Mouse (Mus musculus) neural tube, embryonic 13.5 days (tissue): ENCODE data around the gene Efna5. TPM values are rescaled to one million over a fixed set of nuclear protein-coding genes. Genes with fewer than 3 reads are reported as not detected.

Experiments
- ATAC-seq: fragments of 200-750 bp; cut with Nextera tagmentation; 2 replicates; pipeline ENCODE4 v1.8.0; 2017; ENCODE audit warnings: low read depth, mild to moderate bottlenecking, moderate TSS enrichment, moderate library complexity
- H3K27ac ChIP-seq: fragments of 300-500 bp; sonication (generic); replicated peaks from 2 replicates; pipeline ENCODE4 v1.5.1; 2015; ENCODE audit warnings: moderate library complexity, mild to moderate bottlenecking, inconsistent platforms
- H3K27me3 ChIP-seq: fragments of 300-500 bp; sonication (generic); 2 replicates; pipeline ENCODE4 v1.6.1; 2015; ENCODE audit warnings: mild to moderate bottlenecking, inconsistent platforms
- H3K36me3 ChIP-seq: fragments of 300-500 bp; sonication (generic); 2 replicates; pipeline ENCODE4 v1.6.1; 2015; ENCODE audit warnings: mild to moderate bottlenecking, inconsistent platforms
- H3K4me1 ChIP-seq: fragments of 300-500 bp; sonication (generic); replicated peaks from 2 replicates; pipeline ENCODE4 v1.6.1; 2015; ENCODE audit warnings: inconsistent platforms
- H3K4me2 ChIP-seq: fragments of 300-500 bp; sonication (generic); 2 replicates; pipeline ENCODE4 v1.6.1; 2015; ENCODE audit warnings: inconsistent platforms, mild to moderate bottlenecking, moderate library complexity
- H3K4me3 ChIP-seq: fragments of 300-500 bp; sonication (generic); 2 replicates; pipeline ENCODE4 v1.5.1; 2015; ENCODE audit warnings: mild to moderate bottlenecking, inconsistent platforms
- H3K9ac ChIP-seq: fragments of 300-500 bp; sonication (generic); 2 replicates; pipeline ENCODE4 v1.6.1; 2015; ENCODE audit warnings: moderate library complexity, mild to moderate bottlenecking, inconsistent platforms
- H3K9me3 ChIP-seq: fragments of 300-500 bp; sonication (generic); 2 replicates; pipeline ENCODE4 v1.6.1; 2016; ENCODE audit warnings: inconsistent platforms
- WGBS: fragments of 180-500 bp; shearing (Covaris S2); methylation state at CpG from one replicate; pipeline ENCODE4 v1.1.7; 2015; 5-methylcytosine and 5-hydroxymethylcytosine counted together
- polyA plus RNA-seq: library from polyadenylated mRNA; unstranded; fragments of >200 nt; fragmentation: Nextera tagmentation; extraction: Ambion mirVana; gene quantifications from 2 replicates; pipeline ENCODE4 v1.2.1, GENCODE M21; 2015

The Efna5 gene
- polyA plus RNA-seq, 1 experiment from 2014 or later, result 59.0 TPM

DNA sequence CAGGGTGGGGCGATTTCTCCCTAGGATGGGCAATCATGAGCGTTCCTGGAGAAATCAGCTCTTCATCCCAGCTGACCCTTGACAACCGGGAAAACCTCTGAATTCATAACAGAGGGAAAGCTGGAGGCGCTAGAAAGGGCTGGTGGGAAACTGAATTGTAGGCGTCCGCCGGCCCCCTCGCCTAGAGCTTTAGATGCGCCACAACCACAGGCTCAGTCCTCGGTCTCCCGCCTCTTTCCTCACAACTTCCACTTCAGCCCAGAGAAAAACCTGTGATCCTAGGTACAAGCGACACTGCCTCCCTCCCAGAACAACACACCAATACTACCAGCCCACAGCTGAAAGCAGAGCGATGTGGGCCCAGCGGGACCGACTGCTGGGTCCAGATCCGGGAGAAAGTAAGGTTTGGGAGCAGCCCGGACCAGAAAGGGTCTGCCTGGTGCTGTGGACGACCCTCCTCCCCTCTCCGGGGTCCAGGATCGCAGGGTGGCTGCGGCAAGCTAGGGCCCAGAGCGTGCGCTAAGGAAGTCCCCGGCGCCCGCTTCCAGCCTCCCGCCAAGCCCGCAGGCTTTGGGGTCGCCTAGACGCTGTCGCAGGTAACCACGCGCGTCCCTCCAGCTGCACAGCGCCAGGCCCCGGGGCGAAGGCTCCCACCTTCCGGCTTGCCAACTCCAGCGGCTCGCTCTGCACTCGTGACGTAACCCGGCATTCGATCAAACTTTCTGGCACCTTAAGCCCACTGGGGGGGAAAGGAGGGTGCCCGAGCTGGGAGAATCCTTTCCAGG is 1.4 kb downstream of the Efna5 start:
- peak; percentile 7; the same call in 1 of the 2 replicates for ATAC-seq
- peaks cover 33% of the 10 kb centered on the region for H3K4me1 ChIP-seq
- peak overlapping the region; percentile 94 for H3K27ac ChIP-seq

DNA sequence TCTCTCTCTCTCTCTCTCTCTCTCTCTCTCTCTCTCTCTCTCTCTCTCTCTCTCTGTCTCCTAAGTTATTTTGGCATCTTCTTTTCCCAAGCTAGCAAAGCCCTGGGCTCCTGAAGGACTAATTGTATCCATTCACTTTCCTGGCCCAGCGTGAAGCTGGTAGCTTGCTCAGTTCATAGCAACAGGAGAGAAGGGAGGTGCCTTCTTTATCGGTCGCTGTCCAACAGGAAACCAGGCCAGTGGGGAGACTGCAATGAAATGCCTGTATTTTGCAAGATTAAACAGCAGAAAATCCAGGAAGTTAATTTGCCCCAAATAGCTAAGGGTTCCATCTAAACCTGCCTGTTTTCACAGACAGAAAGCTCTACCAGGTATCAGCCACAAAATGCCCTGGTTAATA is 5.4 kb downstream of the Efna5 start:
- H3K9me3 ChIP-seq, result no peaks in the 10 kb centered on the region
- H3K4me2 ChIP-seq, result peak overlapping the region; percentile 30
- H3K4me3 ChIP-seq, result no peak overlapping the region
- H3K36me3 ChIP-seq, result no peaks in the 10 kb centered on the region
- no peaks in the 10 kb centered on the region for H3K27me3 ChIP-seq
- no peak overlapping the region for H3K27ac ChIP-seq
- H3K4me1 ChIP-seq, result peaks cover 54% of the 10 kb centered on the region
- H3K9ac ChIP-seq, result no peak overlapping the region
- 6% methylated on average over 3 of the region's 3 CpGs for WGBS
- no peak for ATAC-seq

More for the DNA sequence above, 1.4 kb downstream of the Efna5 start:
- peak overlapping the region; percentile 97 for H3K4me2 ChIP-seq
- peak overlapping the region; percentile 94 for H3K9ac ChIP-seq
- H3K27me3 ChIP-seq, result no peaks in the 10 kb centered on the region
- no peaks in the 10 kb centered on the region for H3K36me3 ChIP-seq
- H3K4me3 ChIP-seq, result peak overlapping the region; percentile 90
- H3K9me3 ChIP-seq, result no peaks in the 10 kb centered on the region
- WGBS, result under 1% methylated on average over 45 of the region's 45 CpGs

DNA sequence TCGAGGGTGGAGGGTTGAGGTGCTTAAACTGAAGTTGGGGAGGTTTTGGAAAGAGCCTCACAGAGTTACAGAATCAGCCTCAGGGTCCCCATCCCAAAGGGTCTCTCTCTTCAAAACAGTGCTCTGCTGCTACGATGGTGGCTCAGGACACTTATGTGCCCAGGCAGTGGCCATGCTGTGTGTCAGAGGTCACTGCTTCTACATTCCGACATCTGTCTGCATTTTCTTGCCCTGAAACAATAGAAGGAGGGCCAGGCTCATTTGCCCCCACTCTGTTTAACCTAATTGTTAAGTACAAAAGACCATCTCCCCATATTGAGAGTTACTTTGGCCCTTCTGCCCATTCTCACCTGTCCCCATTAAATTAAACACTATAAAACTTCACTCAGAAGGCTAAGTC is 9.2 kb downstream of the Efna5 start:
- ATAC-seq, result no peak
- H3K27me3 ChIP-seq, result no peaks in the 10 kb centered on the region
- no peak overlapping the region for H3K4me3 ChIP-seq
- H3K4me2 ChIP-seq, result no peak overlapping the region
- no peak overlapping the region for H3K27ac ChIP-seq
- no peaks in the 10 kb centered on the region for H3K36me3 ChIP-seq
- H3K4me1 ChIP-seq, result peaks cover 42% of the 10 kb centered on the region
- no peaks in the 10 kb centered on the region for H3K9me3 ChIP-seq
- H3K9ac ChIP-seq, result no peak overlapping the region
- 7% methylated on average over 3 of the region's 3 CpGs for WGBS

DNA sequence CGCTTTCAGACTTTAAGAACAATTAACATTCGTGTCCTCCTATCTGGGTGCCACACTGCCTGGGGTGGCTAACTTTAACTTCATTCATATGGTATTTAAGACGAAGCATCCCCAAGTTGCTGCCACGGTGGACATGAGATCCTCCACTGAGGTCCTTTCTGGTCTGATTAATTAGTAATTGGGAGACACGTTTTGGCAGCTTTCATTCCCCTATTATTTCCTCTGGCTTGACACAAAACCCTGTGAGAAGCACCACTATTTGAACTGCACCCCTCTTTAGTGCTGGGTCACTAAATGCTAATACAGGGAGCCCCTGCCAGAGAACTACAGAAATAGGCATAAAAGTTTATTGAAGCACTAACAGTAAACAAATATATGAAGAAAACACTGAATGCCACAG is 9.9 kb downstream of the Efna5 start:
- no peaks in the 10 kb centered on the region for H3K36me3 ChIP-seq
- H3K4me3 ChIP-seq, result no peak overlapping the region
- H3K9ac ChIP-seq, result no peak overlapping the region
- 15% methylated on average over 5 of the region's 5 CpGs for WGBS
- H3K4me1 ChIP-seq, result peaks cover 40% of the 10 kb centered on the region
- ATAC-seq, result no peak
- no peaks in the 10 kb centered on the region for H3K9me3 ChIP-seq
- H3K27ac ChIP-seq, result no peak overlapping the region
- H3K4me2 ChIP-seq, result no peak overlapping the region
- H3K27me3 ChIP-seq, result no peaks in the 10 kb centered on the region

GRCm38 (mm10) chr17:62870446-62870845 is 10.7 kb downstream of the Efna5 start:
- Histone ChIP-seq H3K4me2 (no peak overlapping the region), H3K4me3 (no peak overlapping the region), H3K36me3 (no peaks in the 10 kb centered on the region), H3K27me3 (no peaks in the 10 kb centered on the region), H3K27ac (no peak overlapping the region), H3K9ac (no peak overlapping the region), H3K4me1 (peaks cover 33% of the 10 kb centered on the region), H3K9me3 (no peaks in the 10 kb centered on the region)
- 34% methylated on average over 5 of the region's 5 CpGs for WGBS
- ATAC-seq, result no peak

DNA sequence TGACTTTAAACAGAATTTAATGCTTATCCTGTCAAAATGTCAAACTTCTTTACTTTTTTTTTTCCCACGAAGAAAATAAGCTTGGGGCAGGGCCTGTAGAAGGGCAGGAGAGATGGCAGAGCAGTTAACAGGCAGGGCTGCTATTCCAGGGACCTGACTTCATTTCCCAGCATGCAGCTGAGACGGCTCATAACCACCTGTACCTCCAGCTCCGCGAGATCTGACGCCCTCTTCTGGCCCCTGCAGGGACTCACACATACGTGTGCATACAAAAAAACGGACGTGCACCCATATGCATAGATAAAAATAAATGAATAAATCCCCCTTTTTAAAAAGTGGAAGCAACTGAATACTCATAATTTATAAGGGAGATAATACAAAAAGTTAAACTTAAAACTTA is 16.2 kb downstream of the Efna5 start:
- H3K9me3 ChIP-seq, result no peaks in the 10 kb centered on the region
- H3K9ac ChIP-seq, result no peak overlapping the region
- no peak overlapping the region for H3K27ac ChIP-seq
- H3K4me1 ChIP-seq, result peaks cover 24% of the 10 kb centered on the region
- no peak overlapping the region for H3K4me3 ChIP-seq
- ATAC-seq, result no peak
- no peaks in the 10 kb centered on the region for H3K27me3 ChIP-seq
- H3K36me3 ChIP-seq, result no peaks in the 10 kb centered on the region
- H3K4me2 ChIP-seq, result no peak overlapping the region
- WGBS, result 91% methylated on average over 8 of the region's 8 CpGs

DNA sequence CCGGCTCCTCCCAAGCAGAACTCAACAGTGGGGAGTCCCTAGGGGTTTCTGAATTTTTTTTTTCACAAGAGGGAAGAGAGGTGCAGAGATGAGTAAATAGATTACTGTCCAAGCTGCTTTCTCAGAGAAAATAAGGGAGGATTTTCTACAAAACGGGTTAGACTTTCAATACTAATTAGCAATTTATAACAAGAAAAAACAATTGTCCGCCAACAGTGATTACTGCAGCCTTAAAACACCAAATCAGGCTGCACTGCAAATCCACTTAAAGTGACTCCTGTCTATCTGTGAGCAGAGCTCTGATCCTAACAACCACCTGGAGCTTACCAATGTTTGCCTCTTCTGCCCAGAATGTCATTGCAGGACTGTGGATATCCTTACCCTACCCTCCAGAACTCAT is 18.1 kb downstream of the Efna5 start:
- WGBS, result 30% methylated on average over 3 of the region's 3 CpGs
- Histone ChIP-seq H3K27ac (peak overlapping the region; percentile 72), H3K4me2 (peak overlapping the region; percentile 33), H3K4me3 (no peak overlapping the region), H3K27me3 (no peaks in the 10 kb centered on the region), H3K4me1 (peaks cover 24% of the 10 kb centered on the region), H3K9ac (no peak overlapping the region), H3K9me3 (no peaks in the 10 kb centered on the region), H3K36me3 (no peaks in the 10 kb centered on the region)
- no peak for ATAC-seq

DNA sequence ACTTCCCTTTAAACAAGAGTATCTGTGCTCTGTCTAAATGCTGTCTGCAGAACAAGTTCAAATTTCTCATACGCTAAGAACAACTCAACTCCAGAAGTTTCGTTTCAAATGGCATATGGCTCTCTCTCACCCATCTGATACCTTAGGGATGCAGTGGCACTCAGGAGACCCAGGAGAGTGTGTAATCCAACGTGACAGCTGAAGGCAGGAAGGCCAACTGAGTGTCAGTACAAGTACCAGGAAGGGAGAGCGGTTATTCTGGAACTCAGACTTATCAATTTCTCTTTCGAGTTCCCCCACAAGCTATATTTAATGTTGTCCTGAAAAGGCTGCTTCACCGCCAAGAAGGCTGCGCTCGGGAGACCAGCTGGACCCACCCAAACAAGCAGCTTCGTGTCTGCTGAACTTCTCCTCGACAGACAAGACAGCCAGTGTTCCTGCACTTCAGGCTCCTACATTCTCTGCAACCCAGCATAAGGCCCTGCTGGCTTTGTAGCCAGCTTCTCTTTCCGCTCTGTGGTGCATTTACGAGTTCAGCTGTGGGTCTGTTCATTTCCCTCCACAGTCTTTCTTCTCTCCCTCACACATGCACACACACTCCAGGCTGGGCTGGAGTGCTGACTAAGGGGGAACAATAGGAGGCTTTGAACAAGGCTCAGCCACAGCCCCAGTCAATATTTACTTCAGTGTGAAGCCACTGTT is 18.7 kb downstream of the Efna5 start:
- peak overlapping the region; percentile 72 for H3K27ac ChIP-seq
- H3K27me3 ChIP-seq, result no peaks in the 10 kb centered on the region
- H3K36me3 ChIP-seq, result no peaks in the 10 kb centered on the region
- H3K4me1 ChIP-seq, result peaks cover 24% of the 10 kb centered on the region
- 22% methylated on average over 12 of the region's 12 CpGs for WGBS
- no peak overlapping the region for H3K9ac ChIP-seq
- peak overlapping the region; percentile 33 for H3K4me2 ChIP-seq
- peak; percentile 87 for ATAC-seq
- H3K9me3 ChIP-seq, result no peaks in the 10 kb centered on the region
- H3K4me3 ChIP-seq, result no peak overlapping the region

- 79% methylated on average over 8 of the region's 8 CpGs for WGBS
- Histone ChIP-seq H3K27ac (no peak overlapping the region), H3K36me3 (no peaks in the 10 kb centered on the region), H3K4me1 (peaks cover 30% of the 10 kb centered on the region), H3K9me3 (no peaks in the 10 kb centered on the region), H3K9ac (no peak overlapping the region), H3K4me3 (no peak overlapping the region), H3K4me2 (no peak overlapping the region), H3K27me3 (no peaks in the 10 kb centered on the region)
- ATAC-seq, result no peak
These were observed 23.8 kb downstream of the Efna5 start for GRCm38 (mm10) chr17:62857275-62857674.

GRCm38 (mm10) chr17:62853741-62854140 is 27.4 kb downstream of the Efna5 start:
- Histone ChIP-seq H3K36me3 (no peaks in the 10 kb centered on the region), H3K4me1 (peaks cover 38% of the 10 kb centered on the region), H3K9me3 (no peaks in the 10 kb centered on the region), H3K4me3 (no peak overlapping the region), H3K9ac (no peak overlapping the region), H3K27me3 (no peaks in the 10 kb centered on the region), H3K4me2 (peak overlapping the region; percentile 26), H3K27ac (no peak overlapping the region)
- 10% methylated on average over 6 of the region's 6 CpGs for WGBS
- no peak for ATAC-seq

DNA sequence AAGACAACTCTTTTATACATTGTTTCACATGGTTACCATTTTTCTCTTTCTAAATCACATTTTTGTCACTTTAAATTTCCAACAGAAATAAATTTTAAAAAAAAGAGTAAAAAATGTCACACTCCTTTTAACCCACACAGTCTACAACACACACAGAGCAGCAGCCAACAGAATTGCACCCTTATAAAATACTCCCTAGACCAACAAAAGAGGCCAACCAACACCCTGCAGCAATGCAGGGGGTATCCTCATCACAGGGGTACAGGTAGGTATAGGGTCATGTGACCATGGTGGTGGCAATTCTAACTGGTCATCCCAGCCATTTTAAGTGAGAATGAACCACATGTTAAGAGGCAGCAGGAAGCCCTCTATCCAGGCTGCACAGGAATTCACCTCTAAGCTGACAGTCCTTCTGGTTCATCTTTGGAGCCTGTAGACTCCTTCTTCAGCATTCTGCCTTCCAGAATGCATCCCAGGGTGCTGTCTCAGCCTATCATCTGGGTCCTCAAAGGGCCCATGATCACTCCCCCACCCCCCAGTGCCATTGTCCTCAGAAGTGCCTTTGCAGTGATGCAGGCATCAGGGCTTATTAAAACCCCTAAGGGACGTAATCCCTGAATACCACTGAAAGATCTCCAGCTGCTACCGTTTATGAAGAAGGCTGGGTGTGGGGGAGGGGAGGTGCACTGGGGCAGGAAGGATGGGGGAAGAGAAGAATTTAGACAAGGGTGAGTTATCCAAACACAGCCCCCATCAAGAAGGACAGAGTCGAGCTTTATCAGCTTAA is 28.1 kb downstream of the Efna5 start:
- peak overlapping the region; percentile 26 for H3K4me2 ChIP-seq
- H3K9ac ChIP-seq, result peak overlapping the region; percentile 18; the same call in 1 of the 2 replicates
- H3K4me3 ChIP-seq, result no peak overlapping the region
- no peak for ATAC-seq
- 2% methylated on average over 3 of the region's 3 CpGs for WGBS
- H3K9me3 ChIP-seq, result no peaks in the 10 kb centered on the region
- no peak overlapping the region; the same call in 1 of the 2 replicates for H3K27ac ChIP-seq
- peaks cover 38% of the 10 kb centered on the region for H3K4me1 ChIP-seq
- no peaks in the 10 kb centered on the region for H3K36me3 ChIP-seq
- H3K27me3 ChIP-seq, result no peaks in the 10 kb centered on the region

GRCm38 (mm10) chr17:62851268-62851667 is 29.8 kb downstream of the Efna5 start:
- no peak overlapping the region for H3K4me2 ChIP-seq
- peaks cover 45% of the 10 kb centered on the region for H3K4me1 ChIP-seq
- H3K9ac ChIP-seq, result no peak overlapping the region
- no peak overlapping the region for H3K4me3 ChIP-seq
- 33% methylated on average over 7 of the region's 7 CpGs for WGBS
- H3K36me3 ChIP-seq, result no peaks in the 10 kb centered on the region
- no peak overlapping the region for H3K27ac ChIP-seq
- no peak for ATAC-seq
- no peaks in the 10 kb centered on the region for H3K9me3 ChIP-seq
- H3K27me3 ChIP-seq, result no peaks in the 10 kb centered on the region
